Mouse (Mus musculus): ENCODE measurements around the gene Foxn3.

Gene Foxn3

GRCm38 (mm10) chr12:99385073-99385472 is 178.3 kb downstream of the Foxn3 start:
- DNase-seq (ENCODE audit: low spot score), result no peak

DNA sequence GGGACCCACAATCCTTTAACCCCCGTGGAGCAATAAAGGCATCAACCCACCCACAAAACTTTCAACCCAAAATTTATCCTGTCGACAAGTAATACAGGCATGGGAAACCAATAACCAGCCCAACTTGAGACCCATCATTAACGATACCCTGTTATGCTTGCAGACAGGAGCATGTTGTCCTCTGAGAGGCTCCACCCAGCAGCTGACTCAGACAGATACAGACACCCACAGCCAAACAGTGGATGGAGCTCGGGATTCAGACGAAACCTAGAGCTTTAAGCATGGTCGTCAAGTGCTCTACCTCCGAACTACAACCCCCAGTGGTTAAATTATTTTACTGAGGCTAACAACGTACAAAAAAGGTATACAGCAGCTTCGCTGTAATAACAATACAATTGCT is 182.1 kb downstream of the Foxn3 start:
- no peak for DNase-seq (ENCODE audit: low spot score)

DNA sequence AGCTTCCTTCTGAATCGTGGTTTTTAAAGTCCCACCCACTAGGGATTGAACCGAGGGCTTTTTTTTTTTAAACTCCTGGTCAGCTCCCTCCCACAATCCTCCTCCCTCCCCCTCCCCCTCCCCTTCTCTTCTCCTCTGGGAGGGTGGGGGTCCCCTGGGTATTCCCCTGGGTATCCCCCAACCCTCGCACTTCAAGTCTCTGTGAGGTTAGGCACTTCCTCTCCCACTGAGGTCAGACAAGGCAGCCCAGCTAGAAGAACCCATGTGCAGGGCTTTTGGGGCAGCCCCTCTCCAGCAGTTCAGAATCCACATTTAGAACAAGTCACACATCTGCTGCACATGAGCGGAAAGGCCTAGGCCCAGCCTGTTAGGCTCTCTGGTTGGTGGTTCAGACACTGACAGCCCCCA is 182.5 kb downstream of the Foxn3 start:
- DNase-seq (ENCODE audit: low spot score), result no peak

DNA sequence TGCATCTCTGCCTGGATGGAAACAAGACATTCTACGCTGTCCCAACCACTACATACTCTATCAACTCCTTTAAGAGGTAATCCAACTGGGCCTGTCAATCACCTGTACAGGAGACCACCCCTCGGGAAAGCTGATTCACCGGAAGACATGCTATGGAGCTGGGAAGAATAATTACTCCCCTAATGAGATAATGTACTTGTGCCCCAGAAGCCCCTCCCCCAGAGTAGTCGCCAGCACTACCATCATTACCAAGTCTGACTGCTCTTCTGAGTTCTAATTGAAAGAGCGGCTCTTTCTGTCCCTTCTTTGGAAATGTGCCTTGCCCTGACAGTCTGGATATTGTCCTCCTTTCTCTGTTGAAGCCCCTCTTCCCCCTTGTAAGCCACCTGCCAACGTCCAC is 183.3 kb downstream of the Foxn3 start:
- no peak for DNase-seq (ENCODE audit: low spot score)

DNA sequence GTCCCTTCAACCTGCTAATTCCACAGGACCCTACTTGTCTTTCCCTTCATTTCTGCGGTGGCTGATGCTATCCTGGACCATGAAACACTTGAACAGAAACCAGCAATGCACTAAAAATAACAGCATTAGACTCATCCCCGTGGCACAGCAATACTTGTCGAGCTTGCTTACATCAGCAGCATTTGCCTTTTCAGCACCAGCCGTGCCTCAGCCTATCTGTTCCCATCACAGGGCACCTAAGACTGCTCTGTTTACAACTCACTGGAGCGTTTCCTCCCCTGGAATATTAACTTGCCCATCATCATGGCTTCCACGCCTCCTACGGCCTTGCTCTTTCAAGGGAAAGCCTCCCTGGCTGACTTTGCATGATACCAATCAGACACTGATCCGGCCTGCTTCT is 185.1 kb downstream of the Foxn3 start:
- no peak for DNase-seq (ENCODE audit: low spot score)

- no peak for DNase-seq (ENCODE audit: low spot score)
Measured at GRCm38 (mm10) chr12:99377705-99378104, 185.7 kb downstream of the Foxn3 start.

DNA sequence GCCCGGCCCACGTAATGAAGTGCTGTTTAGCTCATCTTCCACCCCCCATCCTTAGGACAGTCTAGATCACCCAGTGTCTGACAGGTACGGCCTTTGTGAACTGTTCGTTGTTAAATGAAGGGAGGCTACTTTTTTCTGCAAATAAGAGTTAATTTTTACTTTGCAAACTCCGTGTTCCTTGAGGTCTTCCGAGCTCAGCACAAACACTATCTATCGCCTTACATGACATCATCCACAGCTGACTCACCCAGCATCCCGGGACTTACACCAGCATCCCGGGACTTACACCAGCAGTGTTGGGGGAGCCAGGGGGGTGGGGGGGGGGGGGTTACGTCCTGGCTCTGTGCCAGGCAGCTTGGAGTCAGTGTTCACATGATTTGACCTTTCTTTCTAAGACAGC is 186.3 kb downstream of the Foxn3 start:
- DNase-seq (ENCODE audit: low spot score), result no peak

DNA sequence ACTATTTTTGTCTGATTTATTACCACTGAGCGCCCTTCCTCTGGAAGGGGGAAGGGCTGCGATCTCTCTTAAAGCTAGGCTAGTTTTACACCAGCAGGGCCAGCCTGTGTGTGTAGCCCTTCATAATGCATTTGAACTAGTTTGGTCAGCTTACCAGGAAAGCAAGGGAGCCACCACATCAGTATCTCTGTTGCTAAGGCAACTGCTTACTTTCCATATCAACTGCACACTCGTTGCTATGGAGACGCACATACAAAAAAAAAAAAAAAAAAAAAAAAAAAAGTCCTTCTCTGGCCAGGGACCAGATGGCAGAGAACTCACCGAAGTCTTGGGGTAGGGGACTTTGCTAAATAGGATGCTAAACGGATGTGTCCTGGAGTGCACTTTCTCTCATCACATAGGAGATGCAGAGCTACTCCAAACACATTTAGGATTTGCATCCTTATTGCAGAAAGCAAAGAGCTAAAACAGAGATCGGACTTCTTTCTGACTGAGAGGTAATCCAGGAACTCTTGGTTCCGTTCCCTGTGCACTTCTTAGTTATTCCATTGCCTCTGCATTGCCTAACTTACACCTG is 187.4 kb downstream of the Foxn3 start:
- DNase-seq (ENCODE audit: low spot score), result no peak

- DNase-seq (ENCODE audit: low spot score), result no peak
Measured at GRCm38 (mm10) chr12:99375426-99375825, 188.0 kb downstream of the Foxn3 start.

GRCm38 (mm10) chr12:99374099-99374600 is 189.2 kb downstream of the Foxn3 start:
- DNase-seq (ENCODE audit: low spot score), result no peak

DNA sequence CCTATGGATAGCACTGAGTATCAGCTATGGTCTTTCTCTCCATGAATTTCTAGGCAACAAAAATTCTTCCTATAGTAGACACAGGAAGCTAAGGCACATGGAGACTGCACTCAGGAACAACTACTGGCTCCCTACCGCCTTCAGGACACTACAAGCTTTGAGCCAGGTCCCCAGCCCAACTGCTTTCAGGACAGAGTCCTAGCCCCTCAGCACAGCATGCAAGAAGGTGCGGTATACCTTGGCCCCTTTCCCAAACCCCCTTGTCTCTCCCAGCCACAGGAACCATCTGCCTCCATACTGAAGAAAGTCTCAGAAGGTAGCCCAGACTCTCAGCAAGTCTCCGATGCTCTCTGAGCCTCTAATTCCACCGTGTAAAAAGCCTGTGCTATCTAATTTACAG is 189.8 kb downstream of the Foxn3 start:
- no peak for DNase-seq (ENCODE audit: low spot score)

DNA sequence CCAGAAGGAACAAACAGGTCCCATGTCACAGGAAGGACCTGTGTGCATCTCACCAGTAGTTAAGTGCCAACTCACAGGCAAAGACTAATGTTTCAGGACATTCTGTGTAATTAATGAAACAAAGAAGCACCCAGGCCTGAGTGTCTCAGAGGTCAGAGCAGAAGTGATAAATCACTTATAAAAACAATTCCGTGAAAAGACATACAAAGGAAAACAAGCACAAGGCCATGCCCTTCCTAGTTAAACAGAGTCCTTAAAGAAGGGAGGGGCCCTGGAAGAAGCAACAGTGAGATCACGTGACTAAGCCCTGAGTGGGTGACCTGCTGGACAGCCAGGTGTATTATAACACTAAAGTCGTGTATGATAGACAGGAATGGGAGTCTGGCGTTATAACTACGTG is 191.9 kb downstream of the Foxn3 start:
- no peak for DNase-seq (ENCODE audit: low spot score)

DNA sequence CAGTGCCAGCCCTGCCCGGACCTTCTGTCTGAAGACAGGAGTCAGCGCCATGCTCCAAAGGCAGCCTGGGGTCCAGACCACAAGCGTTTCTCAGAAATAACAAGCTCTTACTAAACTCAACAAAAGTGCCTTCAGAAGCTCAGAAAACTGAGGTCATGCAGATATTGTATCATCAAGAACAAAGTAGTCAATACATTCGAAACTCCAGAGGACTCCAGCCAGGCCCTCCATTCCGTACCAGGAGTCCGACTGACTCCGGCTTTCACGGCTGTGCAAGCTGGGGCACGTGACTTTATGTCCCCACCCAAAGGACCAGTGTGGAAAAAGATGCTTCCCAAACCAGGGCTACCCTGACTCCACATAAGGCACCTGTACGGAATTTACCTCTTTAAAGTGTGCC is 195.1 kb downstream of the Foxn3 start:
- DNase-seq (ENCODE audit: low spot score), result no peak

DNA sequence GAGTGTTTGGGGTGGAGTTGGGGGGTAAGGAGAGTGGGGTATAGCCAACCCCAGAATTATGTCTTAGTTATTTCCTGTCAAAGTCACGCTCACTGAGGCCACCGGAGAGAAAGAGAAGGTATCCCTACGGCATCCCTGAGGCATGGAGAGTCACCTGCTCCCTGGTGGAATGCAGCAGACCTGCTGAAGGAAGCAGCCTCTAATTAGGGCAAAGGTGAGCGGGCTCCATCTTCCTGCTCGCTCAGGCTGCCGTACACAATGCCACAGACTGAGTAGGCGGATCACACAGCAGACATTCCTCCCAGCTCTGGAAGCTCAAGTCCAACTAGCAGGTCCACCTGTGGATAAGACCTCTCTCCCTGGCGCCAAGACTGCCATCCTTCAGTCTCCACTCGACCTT is 197.4 kb downstream of the Foxn3 start:
- DNase-seq (ENCODE audit: low spot score), result no peak

DNA sequence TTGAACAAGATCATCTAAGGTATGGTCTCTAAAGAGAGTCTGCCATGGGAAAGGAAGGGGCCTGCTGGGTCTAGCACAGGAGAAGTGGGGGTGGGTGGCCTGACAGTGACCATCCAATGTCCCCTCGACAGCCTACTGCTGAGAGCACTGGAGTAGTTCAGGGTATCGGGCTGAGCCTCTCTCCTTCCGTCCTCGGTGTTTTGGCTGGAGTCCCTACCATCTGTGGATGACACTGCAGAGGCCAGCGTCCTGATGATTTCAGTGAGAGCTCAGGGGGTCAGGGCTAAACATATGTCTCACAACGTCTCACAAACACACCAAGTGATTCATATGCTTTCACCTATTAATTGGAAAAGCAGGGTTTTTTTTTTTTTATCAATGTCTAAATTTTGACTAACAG is 199.2 kb downstream of the Foxn3 start:
- no peak for DNase-seq (ENCODE audit: low spot score)

GRCm38 (mm10) chr12:99363024-99363423 is 200.4 kb downstream of the Foxn3 start:
- no peak for DNase-seq (ENCODE audit: low spot score)

- DNase-seq (ENCODE audit: low spot score), result no peak
Measured at GRCm38 (mm10) chr12:99361752-99362132, 201.6 kb downstream of the Foxn3 start.

DNA sequence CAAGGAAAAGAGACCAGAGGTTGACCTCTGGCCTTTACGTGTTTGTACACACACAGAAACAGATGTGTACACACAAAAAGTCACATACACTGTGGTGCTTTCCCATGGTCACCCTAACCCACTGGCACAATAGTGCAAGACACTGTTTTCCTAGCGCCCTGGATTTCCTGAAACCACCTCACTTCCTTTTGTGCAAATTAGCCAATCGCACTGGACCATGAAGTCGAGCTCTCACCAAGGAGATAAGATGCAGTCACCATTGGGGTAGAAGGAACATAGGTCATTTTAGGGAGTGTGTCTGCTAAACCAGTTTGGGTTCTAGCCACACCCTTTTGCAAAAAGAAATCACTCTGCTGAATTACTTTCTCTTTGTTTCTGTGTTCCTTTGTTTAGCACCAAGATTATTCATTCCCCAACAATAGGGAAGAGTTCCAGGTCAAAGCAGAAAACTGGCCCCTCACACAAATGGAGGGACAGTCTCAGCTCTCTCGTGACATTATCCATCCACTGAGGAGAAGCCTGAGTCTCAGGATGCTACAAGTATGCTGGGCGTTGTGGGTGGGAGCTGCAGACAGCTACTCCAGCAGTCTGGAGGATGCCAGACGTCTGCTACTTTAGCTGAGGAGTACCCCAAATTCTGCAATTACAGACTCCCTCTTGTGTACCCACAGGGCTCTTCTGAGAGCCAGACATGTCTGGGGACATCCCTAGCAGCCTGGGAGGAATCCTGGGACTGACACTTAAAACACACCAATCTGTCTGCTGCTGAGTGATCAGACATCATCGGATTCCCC is 202.2 kb downstream of the Foxn3 start:
- no peak for DNase-seq (ENCODE audit: low spot score)

DNA sequence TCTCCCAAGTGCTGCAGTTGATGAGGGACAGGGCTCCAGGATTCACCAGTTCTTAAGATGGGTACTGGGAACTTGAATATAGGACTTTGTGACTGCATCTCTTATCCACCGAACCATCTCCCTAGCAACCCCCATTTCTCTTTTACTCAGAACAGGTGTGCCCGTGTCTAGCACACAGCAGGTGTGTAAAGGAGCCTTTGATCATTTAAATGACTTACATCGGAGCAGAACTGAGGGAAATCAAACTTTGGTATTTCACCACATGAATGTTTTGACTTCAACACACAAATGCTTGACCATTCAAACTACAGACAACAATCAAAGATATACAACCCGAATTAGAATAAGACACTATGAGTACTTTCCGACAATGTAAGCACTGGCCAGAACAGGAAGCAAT is 204.7 kb downstream of the Foxn3 start:
- no peak for DNase-seq (ENCODE audit: low spot score)

- DNase-seq (ENCODE audit: low spot score), result no peak
Measured at GRCm38 (mm10) chr12:99356660-99357059, 206.7 kb downstream of the Foxn3 start.

DNA sequence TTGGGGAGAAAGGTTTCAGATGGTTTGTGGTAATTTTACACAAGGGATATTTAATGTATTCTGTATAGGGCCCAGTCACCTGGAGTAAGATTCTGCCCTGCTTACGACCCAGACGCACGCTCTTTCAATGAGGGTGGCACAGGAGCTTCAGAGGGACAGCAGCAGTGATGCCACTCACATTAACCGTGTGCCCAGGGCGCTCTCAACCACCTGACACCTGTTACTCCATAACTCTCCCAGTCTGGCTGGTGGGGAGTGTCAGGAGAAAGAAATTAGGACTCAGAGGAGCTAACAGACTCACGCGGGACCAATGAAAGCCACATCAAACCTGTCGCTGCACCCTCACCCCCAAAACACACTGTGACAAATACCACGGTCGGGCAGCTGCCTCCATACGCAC is 209.7 kb downstream of the Foxn3 start:
- no peak for DNase-seq (ENCODE audit: low spot score)

GRCm38 (mm10) chr12:99352583-99352982 is 210.8 kb downstream of the Foxn3 start:
- peak; percentile 20 for DNase-seq (ENCODE audit: low spot score)

DNA sequence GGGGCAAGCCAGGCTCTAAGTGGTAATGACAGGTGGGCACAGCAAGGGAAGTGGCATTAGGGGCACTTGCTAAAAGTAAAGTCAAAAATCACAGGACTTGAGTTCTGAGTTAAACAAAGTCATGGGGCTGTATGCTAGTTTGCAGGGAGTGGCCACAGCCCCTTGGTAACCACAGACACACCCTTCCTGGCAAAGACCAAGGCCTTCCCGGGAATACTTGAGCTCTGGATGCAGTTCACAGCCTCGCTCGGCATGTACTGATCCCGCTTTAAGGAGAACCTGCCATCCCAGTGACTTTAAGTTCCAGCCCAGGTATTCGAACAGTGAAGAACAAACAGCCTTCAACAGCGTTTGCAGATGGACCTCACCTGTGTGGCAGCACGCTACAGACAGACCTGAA is 211.2 kb downstream of the Foxn3 start:
- peak; percentile 42 for DNase-seq (ENCODE audit: low spot score)

DNA sequence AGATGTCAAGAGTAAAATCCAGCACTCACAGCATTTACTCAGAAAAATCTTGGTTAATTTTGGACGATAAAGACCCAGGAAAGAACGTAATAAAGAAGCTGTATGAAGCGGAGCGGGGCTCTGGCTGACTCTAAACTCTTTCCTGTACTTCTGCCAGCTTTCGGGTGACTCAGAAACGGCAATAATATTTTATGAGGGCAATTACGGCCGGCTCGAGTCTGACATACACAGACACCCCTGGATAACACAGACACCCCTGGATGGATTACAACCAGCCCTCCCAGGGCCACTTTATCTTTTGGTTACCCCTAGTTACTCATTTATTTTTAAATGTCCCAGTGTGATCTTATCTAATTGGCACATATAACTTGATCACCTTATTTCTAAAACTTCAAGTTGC is 211.7 kb downstream of the Foxn3 start:
- no peak for DNase-seq (ENCODE audit: low spot score)

Measured in c-Kit-positive CD71-positive TER-119-positive erythroid progenitor cells, embryonic 14.5 days (primary cell).